Mouse (Mus musculus) hematopoietic stem cell, adult 5-6 weeks (primary cell): ENCODE data around the gene Apom. TPM values are rescaled to one million over a fixed set of nuclear protein-coding genes. Genes with fewer than 3 reads are reported as not detected.

Experiments used
- ATAC-seq, 2 experiments: fragments of 125-278 bp in 1 of 2; replicated peaks in 1 of 2; 2 replicates each; pipeline ENCODE4 v1.8.0; 2016 to 2017; ENCODE audit warnings: inconsistent platforms in 2 of 2, mild to moderate bottlenecking in 2 of 2, moderate number of reproducible peaks in 2 of 2, low read depth in 1 of 2, moderate TSS enrichment in 1 of 2; ENCODE audit not compliant: low FRiP score in 2 of 2, poor library complexity in 2 of 2, severe bottlenecking in 2 of 2, insufficient read depth in 1 of 2, low TSS enrichment in 1 of 2
- total RNA-seq: library from RNA; stranded (forward); fragments of 172-1452, 232-1000 nt; gene quantifications from 2 replicates; pipeline ENCODE4 v1.2.3, GENCODE M21; 2017

The Apom gene
- total RNA-seq = 0.38 TPM in 1 of 2 replicates, not detected in the other

DNA sequence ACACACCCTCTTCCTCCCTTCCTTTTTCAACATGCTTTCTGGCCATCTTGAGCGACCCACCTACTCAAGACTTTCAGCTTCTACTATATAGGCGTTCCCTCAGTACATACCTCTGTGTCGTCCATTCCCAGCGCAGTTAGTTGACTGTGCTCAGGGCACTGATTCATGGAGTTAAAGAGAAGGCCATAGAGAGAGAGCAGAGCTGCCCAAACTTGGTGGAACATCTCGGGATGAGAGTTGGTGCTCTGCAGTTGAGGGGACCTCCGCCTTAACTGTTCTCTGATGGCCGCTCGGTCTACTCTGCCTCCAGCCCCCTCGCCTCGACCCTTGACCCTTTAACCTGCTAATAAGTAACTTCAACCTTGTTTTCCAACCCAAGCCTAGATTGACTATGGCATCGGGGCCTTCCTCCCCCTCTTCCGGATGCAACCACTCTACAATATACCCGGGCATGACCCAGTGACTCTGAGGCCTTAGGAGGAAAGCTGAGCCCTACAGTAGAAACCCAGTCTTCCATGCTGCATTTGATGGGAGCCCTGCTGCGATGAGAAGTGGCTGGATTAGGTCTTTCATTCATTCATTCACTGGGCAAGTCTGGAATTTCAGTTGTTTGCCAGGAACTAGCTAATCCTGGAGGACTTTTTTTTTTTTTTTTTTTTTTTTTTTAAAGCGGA is at the start of gene Apom:
Gene Apom, minus strand, starts transcription at position 551 of the 674 bp plus-strand sequence.
- no peak for ATAC-seq

- ATAC-seq = no peak
These were observed 48.2 kb upstream of the Apom start for GRCm38 (mm10) chr17:35180093-35180492.

- peak; percentile 49 to 96 for ATAC-seq
These were observed 46.7 kb upstream of the Apom start for GRCm38 (mm10) chr17:35178528-35178927.

- ATAC-seq = no peak
These were observed 44.1 kb upstream of the Apom start, which contains the start of gene Aif1 for GRCm38 (mm10) chr17:35175968-35176367. TSS of gene Aif1 (minus strand) at chr17:35176068.

- ATAC-seq = no peak
These were observed 43.5 kb upstream of the Apom start for GRCm38 (mm10) chr17:35175382-35175781.

DNA sequence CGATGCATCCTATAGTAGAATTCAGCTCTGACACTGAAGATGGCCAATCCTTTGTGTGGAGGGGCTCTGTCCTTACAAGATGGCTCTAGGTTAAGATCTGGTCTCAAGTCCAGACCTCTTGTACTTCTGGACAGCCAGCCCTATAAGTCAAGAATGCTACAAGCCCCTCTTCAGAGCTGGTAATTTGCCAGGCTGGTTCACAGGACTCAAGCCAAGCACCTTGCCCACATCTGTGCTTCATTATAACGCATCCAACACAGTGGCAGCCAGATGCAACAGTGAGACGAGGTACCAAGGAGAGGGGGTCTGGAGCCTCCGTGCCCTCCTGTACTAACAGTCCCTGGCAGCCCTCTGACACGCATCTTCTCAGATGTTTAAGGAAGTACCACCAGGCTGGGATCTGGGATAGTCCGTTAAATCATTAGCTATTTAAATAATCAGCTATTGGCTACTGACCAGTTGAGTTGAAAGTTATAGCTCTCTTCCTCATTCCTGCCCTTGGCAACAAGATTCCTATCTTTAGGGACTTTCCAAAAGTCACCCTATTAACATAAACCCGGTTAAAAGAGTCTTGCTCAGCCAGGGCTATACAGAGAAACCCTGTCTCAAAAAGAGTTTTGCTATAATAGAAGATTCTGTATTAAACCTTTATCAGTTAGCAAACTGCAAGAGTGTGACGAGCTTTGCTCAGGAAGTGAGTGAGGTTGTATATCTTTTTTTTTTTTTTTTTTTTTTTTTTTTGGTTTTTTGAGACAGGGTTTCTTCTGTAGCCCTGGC is 42.5 kb upstream of the Apom start:
- ATAC-seq = no peak

DNA sequence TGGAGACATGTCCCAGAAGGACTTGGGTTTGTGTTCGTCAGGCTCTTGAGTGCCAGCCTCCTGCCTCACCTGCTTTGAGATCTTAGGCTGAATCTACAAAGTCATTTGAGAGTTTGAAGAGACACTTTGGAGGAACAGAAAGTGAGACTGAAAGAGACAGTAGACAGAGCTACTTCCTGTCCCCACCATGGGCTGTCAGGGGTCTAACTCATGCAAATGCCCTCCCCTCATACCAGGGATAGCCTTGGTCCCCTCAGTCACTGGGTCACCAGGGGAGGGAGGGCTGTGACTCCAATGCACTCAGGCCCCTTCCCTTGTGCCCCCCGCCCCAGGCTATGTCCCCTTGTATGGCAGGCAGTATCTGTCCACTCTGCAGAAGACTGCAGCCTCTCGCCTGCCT is 41.5 kb upstream of the Apom start:
- no peak for ATAC-seq

DNA sequence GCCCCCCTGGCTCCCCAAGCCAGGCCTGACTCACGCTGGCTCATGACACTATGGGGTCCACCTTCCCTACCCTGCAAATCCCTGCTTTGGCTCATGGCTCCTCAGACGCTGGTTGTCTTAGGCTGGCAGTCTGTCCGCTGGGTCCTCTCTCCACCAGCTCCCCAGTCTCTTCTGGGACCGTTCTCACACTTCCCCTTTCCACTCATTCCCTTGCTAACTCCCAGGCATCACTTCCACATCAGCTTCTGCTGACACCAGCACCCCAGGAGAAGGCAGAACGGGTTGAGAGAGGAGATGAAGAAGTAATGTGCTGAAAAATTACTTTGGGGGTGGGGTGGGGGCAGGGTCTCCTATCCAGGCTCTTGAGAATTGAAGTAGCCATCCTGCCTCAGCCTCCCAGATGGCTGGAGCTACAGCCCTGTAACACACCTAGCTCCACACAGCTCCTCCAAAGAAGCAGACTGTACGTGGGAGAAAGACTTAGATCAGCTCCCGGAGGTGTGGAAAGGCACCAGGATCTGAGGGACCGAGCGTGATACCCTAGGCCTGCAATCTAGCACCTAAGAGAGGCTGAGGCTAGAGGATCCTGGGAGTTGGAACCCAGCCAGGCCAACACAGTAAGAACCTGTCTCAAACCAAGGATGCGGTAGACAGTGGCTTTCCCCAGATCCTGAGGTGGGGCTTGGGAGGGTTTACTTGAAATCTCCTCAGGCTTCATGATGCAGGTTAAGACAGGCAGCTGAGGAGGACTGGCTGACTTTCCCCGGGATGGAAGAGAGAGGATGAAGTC is 40.8 kb upstream of the Apom start:
- peak in 1 of 2 experiments; percentile 52; a peak in 1 of 4 replicates for ATAC-seq

- no peak for ATAC-seq
These were observed 36.8 kb upstream of the Apom start for GRCm38 (mm10) chr17:35168541-35169207.

GRCm38 (mm10) chr17:35167794-35168193 is 35.9 kb upstream of the Apom start:
- no peak for ATAC-seq

- no peak for ATAC-seq
These were observed 34.6 kb upstream of the Apom start for GRCm38 (mm10) chr17:35166352-35167035.

DNA sequence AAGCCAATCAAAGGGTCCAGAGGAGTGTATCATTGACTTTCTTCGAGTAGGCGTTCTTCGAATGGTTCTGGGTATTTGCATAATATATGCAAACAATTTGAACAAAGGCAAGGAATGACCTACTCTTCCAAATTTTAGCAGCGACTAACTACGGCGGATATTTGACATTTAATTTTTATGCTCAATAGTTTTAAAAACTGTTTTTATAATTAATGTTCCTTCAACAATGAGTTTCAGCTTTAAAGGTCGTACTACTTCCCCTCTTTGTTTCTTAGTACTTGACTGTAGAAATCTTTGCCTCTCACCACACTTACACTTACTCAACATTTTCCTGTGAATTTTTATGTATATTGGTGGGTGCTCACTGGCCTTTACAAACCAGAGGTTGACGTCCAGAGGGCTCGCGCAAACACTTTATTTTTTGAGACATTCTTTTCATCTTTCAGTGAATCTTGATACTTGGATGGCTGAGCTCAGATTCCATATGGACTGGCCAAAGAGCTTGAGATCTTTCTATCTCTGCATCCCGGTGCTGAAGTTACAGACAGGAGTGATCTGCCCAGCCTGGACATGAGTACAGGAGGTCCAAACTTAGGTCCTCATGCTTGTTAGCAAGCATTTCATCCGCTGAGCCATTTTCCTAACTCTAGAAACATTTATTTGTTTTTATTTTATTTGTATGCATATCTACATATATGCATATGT is 33.8 kb upstream of the Apom start:
- ATAC-seq = no peak

DNA sequence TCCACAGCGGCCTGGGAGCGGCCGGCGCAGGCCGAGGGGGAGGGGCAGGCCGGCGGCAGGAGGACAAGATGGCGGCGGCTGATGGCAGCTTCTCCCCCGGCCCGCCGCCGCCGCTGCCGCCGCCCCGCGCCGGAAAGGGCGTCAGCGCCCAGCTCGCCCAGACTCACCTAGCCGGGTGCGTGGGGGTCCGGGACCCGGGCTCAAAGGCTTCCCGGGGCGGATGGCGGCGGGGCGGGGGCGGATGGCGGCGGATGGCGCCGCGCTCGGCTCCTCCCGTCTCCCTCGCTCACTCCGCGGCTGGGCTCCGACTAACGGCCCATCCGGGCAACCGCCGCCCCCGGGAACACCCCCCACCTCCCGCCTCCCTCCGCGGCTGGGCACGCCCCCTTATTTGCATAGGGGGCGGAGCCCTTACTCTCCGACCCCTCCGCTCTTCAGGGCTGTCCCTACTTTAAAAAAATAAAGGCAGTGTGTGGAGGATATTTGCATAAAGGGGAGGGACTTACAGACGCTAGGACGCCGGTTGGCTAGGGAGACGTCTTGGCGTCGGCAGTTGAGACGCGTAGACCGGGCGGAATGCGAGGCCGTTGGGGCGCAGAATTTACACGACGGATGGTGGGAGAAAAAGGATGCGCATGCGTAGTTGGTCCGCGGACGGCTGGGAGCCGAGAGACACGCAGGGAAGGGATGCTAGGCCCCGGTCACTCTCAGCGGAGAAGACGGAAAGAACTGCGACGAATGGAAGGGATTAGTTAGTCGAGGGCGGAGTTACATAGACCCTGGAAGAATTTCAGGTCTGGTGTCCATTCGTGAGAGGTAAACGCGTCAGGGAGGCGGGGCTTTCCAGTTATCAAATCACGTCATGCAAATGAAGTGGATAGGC is 33.0 kb upstream of the Apom start, which contains the start of gene Prrc2a:
Gene Prrc2a, minus strand, starts transcription at position 330 of the 883 bp plus-strand sequence.
- ATAC-seq = peak; percentile 93

GRCm38 (mm10) chr17:35164218-35164567 is 32.3 kb upstream of the Apom start:
- no peak for ATAC-seq

- ATAC-seq = no peak
These were observed 31.7 kb upstream of the Apom start for GRCm38 (mm10) chr17:35163326-35164081.
